Comparison of ENCODE assay signal across 20 mouse cellular contexts in the genomic region with DNA sequence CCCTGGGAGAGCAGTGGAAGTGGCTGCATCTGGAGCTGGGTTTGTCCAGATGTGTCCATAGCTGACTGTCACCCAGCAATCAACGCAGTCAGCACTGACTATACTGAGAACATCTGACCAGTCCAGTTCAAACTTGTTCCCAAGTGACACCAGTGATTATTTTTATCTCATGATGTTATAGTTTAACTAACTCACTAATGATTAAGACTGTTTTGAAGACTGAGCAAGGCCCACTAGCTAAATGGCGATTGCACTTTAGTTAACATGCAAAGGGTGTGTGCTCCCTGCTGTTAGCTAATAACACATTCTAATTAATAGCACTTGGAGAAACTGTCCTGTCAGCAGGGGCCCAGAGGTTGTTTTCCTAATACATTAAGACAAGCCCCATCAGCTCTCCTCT. TPM values are rescaled to one million over a fixed set of nuclear protein-coding genes. Genes with fewer than 3 reads are reported as not detected.
DNase-seq lines count a peak whose midpoint lies in the region; ATAC-seq and TF ChIP-seq lines count a peak whose summit lies in the region.
"Had no signal": no experiment of that assay in that cellular context is flagged by ENCODE, and none has a peak within 500 bp of the region (broad histone marks: within the 10 kb centered on the region; RNA-seq: fewer than 3 reads in every experiment).

No protein-coding gene starts in this region.

- ATAC-seq in forebrain, embryonic 14.5 days = no peak
- no peak for ATAC-seq in forebrain, embryonic 13.5 days
- no peak for ATAC-seq in midbrain, postnatal 0 days (ENCODE audit: low FRiP score)
- ATAC-seq in midbrain, embryonic 13.5 days = no peak
- peak; percentile 79 for ATAC-seq in kidney, embryonic 15.5 days (replicated peaks; ENCODE audit: low FRiP score)
- ATAC-seq in liver, embryonic 16.5 days (ENCODE audit: low read depth) = peak; percentile 73
- ATAC-seq in erythroid progenitor cell, adult 5-6 weeks (replicated peaks; ENCODE audit: low FRiP score, poor library complexity, severe bottlenecking) = no peak
- ATAC-seq: CD4-positive, CD25-positive, alpha-beta regulatory T cell, adult 4 months had no signal

- H3K27me3 ChIP-seq in forebrain, embryonic 14.5 days (replicated peaks; ENCODE audit: control insufficient read depth, insufficient read depth, low read length) = 0 out of 2 replicates have a peak, but pooled peaks cover 4% of the 10 kb centered on the region
- 0 out of 2 replicates have a peak, but pooled peaks cover 3% of the 10 kb centered on the region for H3K27me3 ChIP-seq in forebrain, embryonic 13.5 days
- no peaks in the 10 kb centered on the region for H3K27me3 ChIP-seq in midbrain, postnatal 0 days (ENCODE audit: insufficient read depth, low read length)
- no peaks in the 10 kb centered on the region for H3K27me3 ChIP-seq in midbrain, embryonic 13.5 days
- no peaks in the 10 kb centered on the region for H3K27me3 ChIP-seq in kidney, embryonic 15.5 days
- H3K27me3 ChIP-seq in liver, embryonic 16.5 days (ENCODE audit: control insufficient read depth, insufficient read depth, low read depth, low read length) = no peaks in the 10 kb centered on the region
- H3K27me3 ChIP-seq: embryonic facial prominence, embryonic 13.5 days; limb, embryonic 15.5 days had no signal

- DNase-seq in forebrain, embryonic 14.5 days (ENCODE audit: low spot score) = peak; percentile 32
- DNase-seq in midbrain, postnatal 0 days (ENCODE audit: low spot score) = peak; percentile 13
- DNase-seq in adrenal gland, postnatal 25 days = no peak
- DNase-seq: cerebellum, adult 9-11 months; heart, adult 18-20 months; lung, postnatal 36 days; midbrain, embryonic 14.5 days had no signal

- no peak overlapping the region for H3K9ac ChIP-seq in forebrain, embryonic 14.5 days (ENCODE audit: low read length)
- H3K9ac ChIP-seq in forebrain, embryonic 13.5 days = no peak overlapping the region
- H3K9ac ChIP-seq in midbrain, postnatal 0 days (replicated peaks; ENCODE audit: low read length, poor library complexity, severe bottlenecking) = no peak overlapping the region
- H3K9ac ChIP-seq in midbrain, embryonic 13.5 days (replicated peaks) = no peak overlapping the region
- H3K9ac ChIP-seq in kidney, embryonic 15.5 days = no peak overlapping the region
- H3K9ac ChIP-seq in liver, embryonic 16.5 days (ENCODE audit: low read depth, low read length) = no peak overlapping the region
- H3K9ac ChIP-seq: embryonic facial prominence, embryonic 13.5 days; limb, embryonic 15.5 days had no signal

- WGBS in forebrain, embryonic 14.5 days = 21% methylated on average over 2 of the region's 2 CpGs
- 26% methylated on average over 2 of the region's 2 CpGs for WGBS in forebrain, embryonic 13.5 days
- 51% methylated on average over 2 of the region's 2 CpGs for WGBS in midbrain, postnatal 0 days
- WGBS in midbrain, embryonic 13.5 days = 42% methylated on average over 2 of the region's 2 CpGs
- 51% methylated on average over 2 of the region's 2 CpGs for WGBS in kidney, embryonic 15.5 days
- 58% methylated on average over 2 of the region's 2 CpGs for WGBS in liver, embryonic 16.5 days (ENCODE audit: insufficient replicate concordance)

- H3K27ac ChIP-seq in forebrain, embryonic 14.5 days (ENCODE audit: low read depth, low read length) = no peak overlapping the region
- no peak overlapping the region for H3K27ac ChIP-seq in forebrain, embryonic 13.5 days
- no peak overlapping the region for H3K27ac ChIP-seq in midbrain, postnatal 0 days (ENCODE audit: low read depth, low read length)
- no peak overlapping the region for H3K27ac ChIP-seq in midbrain, embryonic 13.5 days
- peak overlapping the region; percentile 75 for H3K27ac ChIP-seq in kidney, embryonic 15.5 days
- no peak overlapping the region for H3K27ac ChIP-seq in liver, embryonic 16.5 days (ENCODE audit: low read length)
- H3K27ac ChIP-seq: embryonic facial prominence, embryonic 13.5 days; limb, embryonic 15.5 days had no signal

- no peaks in the 10 kb centered on the region for H3K4me1 ChIP-seq in forebrain, embryonic 14.5 days (ENCODE audit: control insufficient read depth, insufficient read depth, low read length)
- peaks cover 9% of the 10 kb centered on the region for H3K4me1 ChIP-seq in forebrain, embryonic 13.5 days
- H3K4me1 ChIP-seq in midbrain, postnatal 0 days (ENCODE audit: insufficient read depth, low read length) = no peaks in the 10 kb centered on the region; the same call in 1 of the 2 replicates
- no peaks in the 10 kb centered on the region for H3K4me1 ChIP-seq in midbrain, embryonic 13.5 days (replicated peaks)
- H3K4me1 ChIP-seq in kidney, embryonic 15.5 days = peaks cover 15% of the 10 kb centered on the region; the same call in 1 of the 2 replicates
- H3K4me1 ChIP-seq in liver, embryonic 16.5 days (ENCODE audit: control insufficient read depth, low read depth, low read length) = no peaks in the 10 kb centered on the region; the same call in 1 of the 2 replicates
- H3K4me1 ChIP-seq: embryonic facial prominence, embryonic 13.5 days; limb, embryonic 15.5 days had no signal

- no peaks in the 10 kb centered on the region for H3K9me3 ChIP-seq in forebrain, embryonic 14.5 days (replicated peaks; ENCODE audit: control insufficient read depth, low read length)
- no peaks in the 10 kb centered on the region for H3K9me3 ChIP-seq in forebrain, embryonic 13.5 days (replicated peaks)
- no peaks in the 10 kb centered on the region for H3K9me3 ChIP-seq in midbrain, postnatal 0 days (ENCODE audit: low read length)
- no peaks in the 10 kb centered on the region for H3K9me3 ChIP-seq in midbrain, embryonic 13.5 days
- H3K9me3 ChIP-seq in kidney, embryonic 15.5 days (replicated peaks) = no peaks in the 10 kb centered on the region
- no peaks in the 10 kb centered on the region for H3K9me3 ChIP-seq in liver, embryonic 16.5 days (replicated peaks; ENCODE audit: control insufficient read depth, low read length)
- H3K9me3 ChIP-seq: G1E; limb, embryonic 15.5 days had no signal

- no peak overlapping the region for H3K4me3 ChIP-seq in forebrain, embryonic 14.5 days (ENCODE audit: low read depth, low read length)
- H3K4me3 ChIP-seq in forebrain, embryonic 13.5 days = no peak overlapping the region
- no peak overlapping the region for H3K4me3 ChIP-seq in midbrain, postnatal 0 days (ENCODE audit: low read depth, low read length)
- no peak overlapping the region for H3K4me3 ChIP-seq in midbrain, embryonic 13.5 days (replicated peaks)
- no peak overlapping the region for H3K4me3 ChIP-seq in kidney, embryonic 15.5 days (replicated peaks)
- no peak overlapping the region for H3K4me3 ChIP-seq in liver, embryonic 16.5 days (ENCODE audit: low read depth, low read length)
- H3K4me3 ChIP-seq: embryonic facial prominence, embryonic 13.5 days; limb, embryonic 15.5 days had no signal

- TF ChIP-seq CTCF in midbrain, postnatal 0 days (IDR thresholded peaks at IDR 0.05) = no peak

- no peak overlapping the region for H3K4me2 ChIP-seq in forebrain, embryonic 14.5 days (ENCODE audit: low read length)
- H3K4me2 ChIP-seq in forebrain, embryonic 13.5 days = no peak overlapping the region
- no peak overlapping the region for H3K4me2 ChIP-seq in midbrain, postnatal 0 days (ENCODE audit: low read depth, low read length, poor library complexity, severe bottlenecking)
- no peak overlapping the region for H3K4me2 ChIP-seq in midbrain, embryonic 13.5 days (replicated peaks)
- H3K4me2 ChIP-seq in kidney, embryonic 15.5 days = no peak overlapping the region
- H3K4me2 ChIP-seq in liver, embryonic 16.5 days (ENCODE audit: low read depth, low read length) = no peak overlapping the region
- H3K4me2 ChIP-seq: embryonic facial prominence, embryonic 13.5 days; limb, embryonic 15.5 days had no signal

- no peaks in the 10 kb centered on the region for H3K36me3 ChIP-seq in forebrain, embryonic 14.5 days (ENCODE audit: control insufficient read depth, insufficient read depth, low read length)
- no peaks in the 10 kb centered on the region for H3K36me3 ChIP-seq in forebrain, embryonic 13.5 days (ENCODE audit: poor library complexity, severe bottlenecking)
- no peaks in the 10 kb centered on the region for H3K36me3 ChIP-seq in midbrain, postnatal 0 days (ENCODE audit: insufficient read depth, low read length)
- no peaks in the 10 kb centered on the region for H3K36me3 ChIP-seq in midbrain, embryonic 13.5 days
- no peaks in the 10 kb centered on the region for H3K36me3 ChIP-seq in kidney, embryonic 15.5 days
- H3K36me3 ChIP-seq in liver, embryonic 16.5 days (ENCODE audit: control insufficient read depth, insufficient read depth) = no peaks in the 10 kb centered on the region
- H3K36me3 ChIP-seq: embryonic facial prominence, embryonic 13.5 days; limb, embryonic 15.5 days had no signal

RNA-seq across cellular contexts. Expression of gene Slc2a2, which starts 39.3 kb away (rescaled TPM):
- 0.05 TPM in 1 of 2 replicates, not detected in the other for polyA plus RNA-seq in forebrain, embryonic 14.5 days (2014; fragmentation: Nextera tagmentation; extraction: Ambion mirVana)
- polyA plus RNA-seq in forebrain, embryonic 13.5 days (2015; fragmentation: Nextera tagmentation; extraction: Ambion mirVana) = 0.03 and 0.10 TPM in 2 replicates
- total RNA-seq in midbrain, postnatal 0 days (2014; rRNA removed) = not detected in 2 replicates
- not detected in 2 replicates for polyA plus RNA-seq in midbrain, postnatal 0 days (2015; fragmentation: Nextera tagmentation; extraction: Ambion mirVana)
- not detected in 2 replicates for polyA plus RNA-seq in midbrain, embryonic 13.5 days (2015; fragmentation: Nextera tagmentation; extraction: Ambion mirVana)
- 16.8 and 18.8 TPM in 2 replicates for polyA plus RNA-seq in kidney, embryonic 15.5 days (2015; fragmentation: Nextera tagmentation; extraction: Ambion mirVana)
- polyA plus RNA-seq in liver, embryonic 16.5 days (2015; fragmentation: Nextera tagmentation; extraction: Ambion mirVana) = 48.4 and 49.4 TPM in 2 replicates
- not detected in 2 replicates for total RNA-seq in erythroid progenitor cell, adult 5-6 weeks (2015; ENCODE audit: low replicate concordance)
- total RNA-seq in erythroid progenitor cell, adult 5-6 weeks (2017; ENCODE audit: low replicate concordance) = not detected in 2 replicates
- total RNA-seq in adrenal gland, postnatal 25 days (2021) = 2.0 TPM in 1 of 2 replicates, not detected in the other
- total RNA-seq: gastrocnemius, adult 8-10 months; heart, adult 18-20 months; layer of hippocampus, postnatal 25 days; left cerebral cortex, postnatal 25 days had no signal
- polyA plus RNA-seq: CD4-positive, CD25-positive, alpha-beta regulatory T cell, adult 4 months; heart, embryonic 14.5 days; midbrain, embryonic 14.5 days had no signal

RNA-seq across cellular contexts. Expression of gene Eif5a2, which starts 44.1 kb away (rescaled TPM):
- polyA plus RNA-seq in forebrain, embryonic 14.5 days (2014; fragmentation: Nextera tagmentation; extraction: Ambion mirVana) = 11.9 and 12.5 TPM in 2 replicates
- 6.9 and 8.6 TPM in 2 replicates for polyA plus RNA-seq in forebrain, embryonic 13.5 days (2015; fragmentation: Nextera tagmentation; extraction: Ambion mirVana)
- 23.7 and 24.5 TPM in 2 replicates for total RNA-seq in midbrain, postnatal 0 days (2014; rRNA removed)
- 9.0 and 9.2 TPM in 2 replicates for polyA plus RNA-seq in midbrain, postnatal 0 days (2015; fragmentation: Nextera tagmentation; extraction: Ambion mirVana)
- 8.7 and 9.4 TPM in 2 replicates for polyA plus RNA-seq in midbrain, embryonic 13.5 days (2015; fragmentation: Nextera tagmentation; extraction: Ambion mirVana)
- polyA plus RNA-seq in kidney, embryonic 15.5 days (2015; fragmentation: Nextera tagmentation; extraction: Ambion mirVana) = 7.4 and 8.0 TPM in 2 replicates
- polyA plus RNA-seq in liver, embryonic 16.5 days (2015; fragmentation: Nextera tagmentation; extraction: Ambion mirVana) = 4.8 and 5.6 TPM in 2 replicates
- total RNA-seq in erythroid progenitor cell, adult 5-6 weeks (2015; ENCODE audit: low replicate concordance) = 10.8 and 14.7 TPM in 2 replicates
- 10.1 and 16.0 TPM in 2 replicates for total RNA-seq in erythroid progenitor cell, adult 5-6 weeks (2017; ENCODE audit: low replicate concordance)
- total RNA-seq in adrenal gland, postnatal 25 days (2021) = 1.8 and 2.3 TPM in 2 replicates

Comparison
In these comparisons a context has a peak if more than half of its experiments do, and no peak if none do; other contexts are left out.
1. ATAC-seq: peak in kidney, embryonic 15.5 days (single experiment) and liver, embryonic 16.5 days (single experiment); none in forebrain, embryonic 14.5 days (single experiment), forebrain, embryonic 13.5 days (single experiment), midbrain, postnatal 0 days (single experiment), midbrain, embryonic 13.5 days (single experiment) and erythroid progenitor cell, adult 5-6 weeks (single experiment).
2. RNA of gene Slc2a2, which starts 39.3 kb away (polyA plus RNA-seq): 48.4 to 49.4 TPM in liver, embryonic 16.5 days and 16.8 to 18.8 TPM in kidney, embryonic 15.5 days; 0.03 to 0.10 TPM in forebrain, embryonic 13.5 days, not detected in midbrain, embryonic 13.5 days, 0.05 TPM in forebrain, embryonic 14.5 days and not detected in midbrain, postnatal 0 days; every median in the first group is over 10 times any median in the second.